Mouse (Mus musculus) liver, embryonic 11.5 days (tissue): ENCODE results near the gene Mamdc4. TPM values are rescaled to one million over a fixed set of nuclear protein-coding genes. Genes with fewer than 3 reads are reported as not detected.

Source experiments
- ATAC-seq: fragments of 200-750 bp; cut with Nextera tagmentation; replicated peaks from 2 replicates; pipeline ENCODE4 v1.8.0; 2017; ENCODE audit warnings: moderate number of reproducible peaks, mild to moderate bottlenecking, moderate TSS enrichment, moderate library complexity; ENCODE audit not compliant: low FRiP score
- DNase-seq: peaks from one replicate; pipeline ENCODE4 v3.0.0-alpha.2; 2017; ENCODE audit warnings: low spot score
- H3K27ac ChIP-seq: fragments of 300-500 bp; sonication (generic); 2 replicates; pipeline ENCODE4 v1.5.1; 2014; ENCODE audit warnings: mild to moderate bottlenecking, low read depth, low read length, control low read depth
- H3K27me3 ChIP-seq: fragments of 300-500 bp; sonication (generic); replicated peaks from 2 replicates; pipeline ENCODE4 v1.6.1; 2014; ENCODE audit warnings: low read length, mixed read lengths; ENCODE audit not compliant: control insufficient read depth, insufficient read depth
- H3K36me3 ChIP-seq: fragments of 300-500 bp; sonication (generic); 2 replicates; pipeline ENCODE4 v1.6.1; 2014; ENCODE audit warnings: mild to moderate bottlenecking, low read length, moderate library complexity, mixed read lengths; ENCODE audit not compliant: control insufficient read depth, insufficient read depth
- H3K4me1 ChIP-seq: fragments of 300-500 bp; sonication (generic); replicated peaks from 2 replicates; pipeline ENCODE4 v1.6.1; 2014; ENCODE audit warnings: low read length, mixed read lengths; ENCODE audit not compliant: control insufficient read depth, insufficient read depth
- H3K4me2 ChIP-seq: fragments of 300-500 bp; sonication (generic); 2 replicates; pipeline ENCODE4 v1.6.1; 2014; ENCODE audit warnings: mild to moderate bottlenecking, control low read depth, moderate library complexity
- H3K4me3 ChIP-seq: fragments of 300-500 bp; sonication (generic); 2 replicates; pipeline ENCODE4 v1.5.1; 2014; ENCODE audit warnings: low read depth, low read length, control low read depth
- H3K9ac ChIP-seq: fragments of 300-500 bp; sonication (generic); 2 replicates; pipeline ENCODE4 v1.6.1; 2014; ENCODE audit warnings: low read depth, low read length, control low read depth
- H3K9me3 ChIP-seq: fragments of 300-500 bp; sonication (generic); 2 replicates; pipeline ENCODE4 v1.6.1; 2016; ENCODE audit warnings: low read length, inconsistent platforms, mixed read lengths; ENCODE audit not compliant: control insufficient read depth
- WGBS: fragments of 180-500 bp; shearing (Covaris S2); extraction: QIAGEN DNeasy Blood & Tissue Kit; methylation state at CpG from one replicate; pipeline ENCODE4 v1.1.7; 2014; 5-methylcytosine and 5-hydroxymethylcytosine counted together
- polyA plus RNA-seq: library from polyadenylated mRNA; unstranded; fragments of >200 nt; fragmentation: Nextera tagmentation; extraction: Ambion mirVana; gene quantifications from 2 replicates; pipeline ENCODE4 v1.2.1, GENCODE M21; 2014

Gene Mamdc4
- polyA plus RNA-seq, 1 experiment from 2014 or later: 1.3 TPM

GRCm38 (mm10) chr2:25585601-25586000 lies 11.0 kb upstream of the Mamdc4 start:
- peaks cover 19% of the 10 kb centered on the region for H3K36me3 ChIP-seq
- WGBS: 87% methylated on average over 3 of the region's 3 CpGs
- DNase-seq (no peak), ATAC-seq (no peak)
- H3K4me2 ChIP-seq: no peak overlapping the region
- H3K9me3 ChIP-seq: no peaks in the 10 kb centered on the region
- no peak overlapping the region for H3K27ac ChIP-seq
- H3K27me3 ChIP-seq: peaks cover 6% of the 10 kb centered on the region
- H3K4me3 ChIP-seq: no peak overlapping the region
- peaks cover 19% of the 10 kb centered on the region for H3K4me1 ChIP-seq
- no peak overlapping the region for H3K9ac ChIP-seq

DNA sequence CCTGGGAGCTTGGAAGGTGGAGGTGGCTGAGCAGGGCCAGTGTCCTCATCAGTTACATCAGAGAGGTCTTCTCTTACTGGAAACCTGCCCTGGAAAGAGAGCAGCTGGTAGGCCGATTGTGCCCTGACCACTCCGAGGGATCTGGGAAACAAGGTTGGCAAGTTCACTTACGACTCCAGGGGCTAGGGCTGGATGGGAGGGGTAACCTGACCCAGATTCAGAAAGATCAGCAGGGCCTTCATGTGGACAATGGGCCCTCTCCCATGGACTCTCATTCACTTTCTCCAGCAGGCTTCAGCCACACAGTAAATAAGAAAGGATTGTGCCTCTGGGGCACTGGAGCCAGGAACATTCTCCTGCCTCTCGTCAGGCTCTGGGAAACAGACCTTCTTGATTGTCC lies 10.2 kb upstream of the Mamdc4 start:
- no peaks in the 10 kb centered on the region for H3K9me3 ChIP-seq
- peaks cover 14% of the 10 kb centered on the region for H3K36me3 ChIP-seq
- no peak overlapping the region for H3K27ac ChIP-seq
- 86% methylated on average over 4 of the region's 4 CpGs for WGBS
- peaks cover 19% of the 10 kb centered on the region for H3K4me1 ChIP-seq
- H3K4me2 ChIP-seq: no peak overlapping the region
- H3K9ac ChIP-seq: no peak overlapping the region
- H3K27me3 ChIP-seq: peaks cover 14% of the 10 kb centered on the region
- no peak for DNase-seq
- no peak overlapping the region for H3K4me3 ChIP-seq
- no peak for ATAC-seq

- no peak for ATAC-seq
- Histone ChIP-seq H3K4me3 (no peak overlapping the region), H3K36me3 (peaks cover 14% of the 10 kb centered on the region), H3K9me3 (no peaks in the 10 kb centered on the region), H3K9ac (no peak overlapping the region), H3K27ac (no peak overlapping the region), H3K27me3 (peaks cover 21% of the 10 kb centered on the region), H3K4me2 (no peak overlapping the region), H3K4me1 (peaks cover 23% of the 10 kb centered on the region)
- WGBS: 94% methylated on average over 3 of the region's 3 CpGs
- DNase-seq: no peak
Observed at GRCm38 (mm10) chr2:25584152-25584551, 9.5 kb upstream of the Mamdc4 start.

GRCm38 (mm10) chr2:25583571-25583970 lies 8.9 kb upstream of the Mamdc4 start:
- no peak overlapping the region for H3K27ac ChIP-seq
- H3K4me1 ChIP-seq: peaks cover 25% of the 10 kb centered on the region
- WGBS: 69% methylated on average over 4 of the region's 4 CpGs
- no peak for DNase-seq
- no peak overlapping the region for H3K9ac ChIP-seq
- peaks cover 11% of the 10 kb centered on the region for H3K36me3 ChIP-seq
- ATAC-seq: no peak
- no peak overlapping the region for H3K4me2 ChIP-seq
- no peaks in the 10 kb centered on the region for H3K9me3 ChIP-seq
- H3K27me3 ChIP-seq: peaks cover 27% of the 10 kb centered on the region
- H3K4me3 ChIP-seq: no peak overlapping the region

GRCm38 (mm10) chr2:25583120-25583481 lies 8.5 kb upstream of the Mamdc4 start:
- Histone ChIP-seq H3K4me2 (no peak overlapping the region), H3K9me3 (no peaks in the 10 kb centered on the region), H3K9ac (no peak overlapping the region), H3K36me3 (peaks cover 11% of the 10 kb centered on the region), H3K4me3 (no peak overlapping the region), H3K4me1 (peaks cover 26% of the 10 kb centered on the region), H3K27me3 (peaks cover 31% of the 10 kb centered on the region), H3K27ac (no peak overlapping the region)
- ATAC-seq (no peak), DNase-seq (no peak)
- 82% methylated on average over 6 of the region's 6 CpGs for WGBS

DNA sequence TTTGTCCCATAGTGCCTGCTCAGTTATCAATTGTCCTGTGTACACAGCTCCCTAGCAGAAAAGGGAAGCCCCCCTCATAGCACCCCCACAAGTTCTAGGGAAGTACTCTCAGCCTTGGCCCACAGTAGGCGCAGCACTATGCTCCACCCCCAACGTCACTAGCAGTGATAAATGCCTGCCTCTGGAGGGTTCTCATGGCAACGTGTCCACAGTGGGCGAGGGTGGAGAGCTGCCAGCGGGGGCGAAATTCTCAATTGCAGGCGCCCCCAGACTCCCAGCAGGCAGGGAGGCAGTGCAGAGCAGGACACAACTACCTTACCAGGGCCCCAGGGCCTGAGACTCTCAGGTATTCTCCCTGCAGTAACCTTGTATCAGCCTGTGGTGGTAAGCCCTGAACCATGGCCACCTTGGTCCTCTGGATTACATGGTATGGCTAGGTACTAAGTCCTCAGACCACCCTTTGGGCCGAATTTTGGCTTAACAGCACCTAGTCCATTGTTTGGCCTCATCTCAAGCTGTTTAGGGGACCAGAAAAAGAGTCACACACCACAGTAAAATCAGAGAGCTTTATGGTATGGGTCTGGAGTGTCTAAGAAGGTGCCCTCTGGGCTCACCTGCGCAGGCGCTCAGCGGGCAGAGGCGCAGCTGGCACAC lies 7.9 kb upstream of the Mamdc4 start:
- peaks cover 36% of the 10 kb centered on the region for H3K27me3 ChIP-seq
- WGBS: 48% methylated on average over 12 of the region's 12 CpGs
- H3K9ac ChIP-seq: 0 out of 2 replicates have a peak overlapping the region, but pooled peaks have one; percentile 4
- H3K9me3 ChIP-seq: no peaks in the 10 kb centered on the region
- ATAC-seq (peak; percentile 42; the same call in 1 of the 2 replicates), DNase-seq (no peak)
- peaks cover 11% of the 10 kb centered on the region for H3K36me3 ChIP-seq
- no peak overlapping the region for H3K4me3 ChIP-seq
- H3K4me1 ChIP-seq: peaks cover 31% of the 10 kb centered on the region
- H3K4me2 ChIP-seq: no peak overlapping the region; the same call in 1 of the 2 replicates
- H3K27ac ChIP-seq: no peak overlapping the region

DNA sequence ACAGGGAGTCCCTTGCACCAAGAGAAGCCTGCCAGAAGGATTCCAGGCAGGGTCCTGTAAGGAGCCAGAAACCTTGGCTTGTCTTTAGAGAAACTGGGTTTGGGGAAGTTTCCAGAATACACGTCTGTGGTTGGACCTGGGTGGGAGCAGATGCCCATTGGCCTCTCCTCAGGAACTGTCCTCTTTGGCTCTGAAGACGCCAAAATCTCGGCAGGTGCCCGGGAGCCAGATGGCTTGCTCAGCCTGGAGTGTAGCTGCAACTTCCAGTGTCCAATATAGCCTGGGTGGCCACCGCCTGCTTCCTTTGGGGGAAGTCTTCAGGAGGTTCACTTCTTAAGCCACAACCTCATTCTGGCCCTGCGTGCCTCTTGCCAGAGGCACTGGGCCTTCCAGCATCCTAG lies 7.3 kb upstream of the Mamdc4 start:
- 0 out of 2 replicates have a peak, but pooled peaks have one; percentile 21 for ATAC-seq
- Histone ChIP-seq H3K9ac (no peak overlapping the region), H3K27ac (no peak overlapping the region)

DNA sequence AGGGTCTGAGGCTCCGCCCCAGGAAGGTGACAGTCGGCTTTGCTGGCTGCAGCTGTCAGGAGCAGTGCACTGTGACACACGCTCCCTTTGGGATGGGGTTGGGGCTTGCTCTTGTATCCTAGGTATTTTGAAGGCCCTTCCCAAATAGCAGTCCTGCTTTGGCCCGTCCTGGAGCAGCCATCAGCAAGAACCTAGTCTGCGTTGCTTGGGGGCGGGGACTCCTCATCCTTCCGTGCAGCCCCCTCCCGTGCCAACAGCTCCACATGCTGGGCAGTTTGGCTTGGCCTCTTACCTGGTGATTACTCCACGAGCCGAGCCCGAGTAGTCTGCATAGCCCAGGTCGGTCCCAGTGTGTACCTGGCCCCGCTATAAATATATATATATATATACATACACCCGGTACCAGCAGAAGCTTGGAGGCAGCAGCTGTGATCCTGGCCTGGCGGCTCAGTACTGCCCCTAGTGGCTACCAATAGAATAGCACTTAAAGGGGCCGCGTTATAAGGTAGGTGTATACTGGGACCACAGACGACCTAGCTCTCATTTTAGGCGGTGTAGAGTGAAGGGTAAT lies 6.7 kb upstream of the Mamdc4 start, which contains the start of gene Ajm1:
Gene Ajm1 (minus strand): TSS at position 464 of the 571 bp plus-strand sequence.
- H3K9me3 ChIP-seq: no peaks in the 10 kb centered on the region
- ATAC-seq: peak; percentile 74
- H3K4me1 ChIP-seq: peaks cover 37% of the 10 kb centered on the region
- H3K27ac ChIP-seq: no peak within 1 kb of the TSS
- H3K9ac ChIP-seq: 0 out of 2 replicates have a peak within 1 kb of the TSS, but pooled peaks have one; percentile 4
- H3K27me3 ChIP-seq: peaks cover 48% of the 10 kb centered on the region
- peak; percentile 66 for DNase-seq
- H3K36me3 ChIP-seq: peaks cover 9% of the 10 kb centered on the region
- peak within 1 kb of the TSS; percentile 34 for H3K4me3 ChIP-seq
- H3K4me2 ChIP-seq: peak within 1 kb of the TSS; percentile 66
- WGBS: 7% methylated on average over 19 of the region's 19 CpGs

More for the DNA sequence above, 7.3 kb upstream of the Mamdc4 start:
- Histone ChIP-seq H3K4me3 (peak overlapping the region; percentile 34; the same call in 1 of the 2 replicates), H3K4me1 (peaks cover 37% of the 10 kb centered on the region), H3K36me3 (peaks cover 9% of the 10 kb centered on the region), H3K27me3 (peaks cover 43% of the 10 kb centered on the region), H3K4me2 (peak overlapping the region; percentile 66), H3K9me3 (no peaks in the 10 kb centered on the region)
- DNase-seq: no peak
- WGBS: 18% methylated on average over 6 of the region's 6 CpGs
